Mouse (Mus musculus) fibroblast of lung, adult 2 months (primary cell): ENCODE measurements around the gene Mical3.
A peak's percentile ranks its signal among the peaks of the same experiment; 100 is the strongest.

Experiments
- DNase-seq: peaks from one replicate; pipeline ENCODE4 v3.0.0-alpha.2; 2011; ENCODE audit warnings: low read depth

The Mical3 gene

GRCm38 (mm10) chr6:121130773-121131172 lies at the start of gene Mical3:
Mical3 (minus strand) TSS chr6:121130999.
- no peak for DNase-seq

- no peak for DNase-seq
These were observed 49.0 kb upstream of the Mical3 start for GRCm38 (mm10) chr6:121179846-121180245.

DNA sequence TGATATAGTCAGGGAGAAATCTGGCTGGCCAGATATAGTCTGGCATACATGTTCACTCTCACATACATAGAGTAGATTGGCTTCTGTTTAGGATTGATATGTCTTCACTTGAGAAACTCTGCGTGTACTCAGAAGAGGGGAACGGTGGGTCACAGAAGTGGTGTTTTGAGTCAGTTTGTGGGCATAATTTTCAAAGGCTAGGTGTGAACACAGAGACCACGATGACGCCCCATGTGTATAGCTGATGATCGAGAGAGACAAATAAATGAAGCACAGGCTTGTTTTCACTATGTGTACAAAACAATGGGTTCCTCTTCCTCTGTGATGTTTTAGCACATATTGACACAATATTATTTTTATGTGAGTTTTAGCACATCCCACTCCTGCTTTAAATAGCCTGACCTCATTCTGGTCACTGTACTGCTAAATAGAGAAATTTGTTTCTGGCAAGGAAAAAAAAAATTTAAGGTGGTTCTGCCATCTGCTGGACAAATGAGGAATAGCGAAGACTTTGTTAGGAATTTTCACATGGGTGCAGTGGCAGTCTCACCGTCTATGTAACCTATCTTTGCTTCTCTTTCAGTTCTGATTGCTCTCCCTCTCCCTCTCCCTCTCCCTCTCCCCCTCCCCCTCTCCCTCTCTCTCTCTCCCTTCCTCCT lies 48.0 kb upstream of the Mical3 start:
- no peak for DNase-seq

GRCm38 (mm10) chr6:121177118-121177708 lies 46.4 kb upstream of the Mical3 start:
- DNase-seq: peak; percentile 57

DNA sequence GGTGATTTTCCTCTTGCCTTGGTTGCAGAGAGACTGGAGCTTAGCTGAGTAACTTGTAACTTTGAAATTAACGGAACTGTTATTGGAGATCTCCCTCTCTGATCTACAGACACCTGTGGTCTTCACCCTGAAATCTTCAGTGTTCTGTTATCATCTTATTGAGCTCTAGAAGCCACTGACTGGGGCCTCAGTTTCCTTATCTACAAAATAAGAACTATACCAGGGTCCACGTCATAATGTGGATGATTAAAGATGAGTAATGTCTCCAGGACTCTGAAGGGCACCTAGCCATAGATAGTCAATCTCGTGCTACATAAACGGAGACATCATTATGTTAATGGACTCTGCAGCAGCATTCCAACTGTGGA lies 45.9 kb upstream of the Mical3 start:
- DNase-seq: no peak

GRCm38 (mm10) chr6:121176011-121176730 lies 45.4 kb upstream of the Mical3 start:
- DNase-seq: no peak

GRCm38 (mm10) chr6:121174761-121175160 lies 44.0 kb upstream of the Mical3 start:
- DNase-seq: no peak

GRCm38 (mm10) chr6:121173471-121173870 lies 42.7 kb upstream of the Mical3 start:
- DNase-seq: no peak

DNA sequence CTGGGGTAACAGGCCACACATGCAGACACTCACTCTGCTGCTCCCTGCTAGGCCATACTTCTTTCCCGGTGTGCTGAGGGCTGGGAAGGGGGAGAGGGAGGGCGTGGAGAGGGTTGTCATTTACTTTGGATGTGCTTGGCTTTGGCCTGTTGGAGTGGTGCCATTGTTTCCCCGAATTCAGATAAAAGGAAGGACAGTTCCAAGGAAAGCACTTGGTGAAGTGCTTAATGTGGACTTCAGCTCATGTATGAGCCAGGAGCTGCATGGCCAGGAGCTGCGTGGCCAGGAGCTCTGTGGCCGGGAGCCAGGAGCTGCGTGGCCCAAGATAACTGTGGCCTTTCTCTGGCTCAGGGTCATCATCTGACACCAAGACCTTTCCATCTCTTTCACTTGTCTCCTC lies 40.3 kb upstream of the Mical3 start:
- DNase-seq: no peak

- DNase-seq: no peak
These were observed 36.7 kb upstream of the Mical3 start for GRCm38 (mm10) chr6:121167381-121167975.

GRCm38 (mm10) chr6:121166098-121166552 lies 35.3 kb upstream of the Mical3 start:
- no peak for DNase-seq

DNA sequence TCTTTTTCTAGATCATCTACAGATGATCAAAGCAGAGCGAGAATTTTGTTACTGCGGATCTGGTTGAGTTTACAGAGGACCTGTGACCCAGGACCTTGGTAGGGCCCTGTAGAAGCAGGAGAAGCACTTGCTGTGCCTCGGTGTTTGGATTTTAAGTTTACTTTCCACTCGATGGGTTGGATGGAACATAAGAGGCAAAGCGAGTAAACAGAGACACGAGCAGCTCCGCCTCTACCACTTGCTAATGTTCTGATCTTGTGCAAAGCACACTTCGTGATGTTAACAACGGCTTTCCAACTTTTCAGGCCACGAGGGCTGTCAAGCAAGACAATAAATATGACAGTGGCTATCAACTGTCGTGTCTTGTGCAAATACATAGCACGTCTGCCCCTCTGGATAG lies 31.8 kb upstream of the Mical3 start:
- no peak for DNase-seq

DNA sequence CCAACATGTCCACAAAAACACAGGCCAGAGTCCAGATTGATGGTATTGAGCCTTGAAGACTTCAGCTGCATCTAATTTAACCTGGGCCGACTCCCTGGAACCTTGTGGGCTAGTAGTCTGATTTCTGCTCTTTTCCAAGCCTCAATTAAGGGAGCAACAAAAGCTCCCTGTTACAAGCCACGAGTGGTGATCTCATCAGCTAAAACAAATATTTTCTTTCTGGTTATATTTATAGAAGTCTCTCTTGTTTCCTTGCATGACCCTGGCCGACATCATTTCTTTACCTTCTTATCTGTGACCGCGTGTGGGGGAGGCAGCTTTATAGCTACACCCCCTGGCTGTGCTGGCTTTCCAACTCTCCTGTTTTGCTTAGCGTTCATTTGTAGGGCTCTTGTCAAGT lies 29.3 kb upstream of the Mical3 start:
- DNase-seq: peak; percentile 71

- no peak for DNase-seq
These were observed 28.8 kb upstream of the Mical3 start for GRCm38 (mm10) chr6:121159616-121160015.

GRCm38 (mm10) chr6:121156030-121156429 lies 25.2 kb upstream of the Mical3 start:
- DNase-seq: no peak

DNA sequence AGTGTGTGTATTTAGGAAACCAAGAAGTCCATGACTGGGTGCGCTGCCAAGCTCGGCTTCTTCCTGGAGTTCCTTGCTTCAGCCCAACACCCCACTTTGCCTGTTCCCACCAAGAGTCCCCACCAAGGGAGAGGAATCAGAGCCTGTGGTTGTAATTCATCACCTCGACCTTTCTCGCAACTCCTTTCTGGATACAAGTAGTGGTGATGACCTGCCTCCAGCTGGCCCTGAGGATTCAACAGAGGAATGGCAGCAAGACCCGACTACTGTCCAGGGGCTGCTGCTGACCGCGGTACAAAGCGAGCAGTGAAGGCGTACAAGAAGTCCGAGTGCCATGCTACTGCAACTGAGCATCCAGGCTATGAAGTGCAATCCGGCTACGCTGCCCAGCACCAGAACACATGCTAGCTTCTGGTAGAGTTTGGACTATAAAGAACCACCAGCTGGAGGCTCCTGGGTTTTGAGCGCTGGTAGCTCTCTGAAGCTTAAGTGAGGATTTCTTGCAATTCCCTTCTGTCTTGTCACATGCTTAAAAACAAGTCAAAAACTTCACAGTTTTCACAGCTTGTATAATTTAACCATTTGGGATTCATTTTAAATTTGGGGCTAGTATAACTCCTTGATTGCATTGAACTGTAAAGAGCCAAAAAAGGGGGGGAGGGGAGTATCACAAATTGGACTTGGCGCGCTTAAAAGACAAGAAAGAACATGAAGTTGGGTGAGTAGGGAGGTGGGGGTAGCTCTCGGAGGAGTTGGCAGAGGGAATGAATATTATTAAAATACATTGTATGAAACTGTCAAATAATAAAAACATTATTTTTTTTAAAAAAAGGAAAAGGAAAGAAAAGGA lies 23.9 kb upstream of the Mical3 start:
- no peak for DNase-seq

DNA sequence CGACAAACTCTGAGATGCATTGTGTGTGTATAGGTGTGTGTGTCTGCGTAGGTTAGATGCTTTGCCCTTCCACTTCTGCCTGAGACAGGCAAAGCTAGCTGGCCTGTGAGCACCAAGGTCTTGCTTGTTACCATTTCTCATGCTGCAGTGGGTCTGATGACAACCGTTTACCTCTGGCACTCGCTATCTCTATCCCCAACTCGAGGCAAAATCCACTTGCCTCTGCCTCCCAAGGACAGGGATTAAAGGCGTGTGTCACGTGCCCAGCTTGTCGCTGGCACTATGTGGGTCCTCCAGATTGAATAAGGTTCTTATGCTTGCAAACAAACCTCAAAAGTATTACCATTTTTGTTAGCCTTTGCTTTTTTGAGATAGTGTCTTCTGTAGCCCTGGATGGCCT lies 22.4 kb upstream of the Mical3 start:
- DNase-seq: no peak

GRCm38 (mm10) chr6:121151732-121152131 lies 20.9 kb upstream of the Mical3 start:
- DNase-seq: no peak

GRCm38 (mm10) chr6:121150126-121150525 lies 19.3 kb upstream of the Mical3 start:
- DNase-seq: no peak

DNA sequence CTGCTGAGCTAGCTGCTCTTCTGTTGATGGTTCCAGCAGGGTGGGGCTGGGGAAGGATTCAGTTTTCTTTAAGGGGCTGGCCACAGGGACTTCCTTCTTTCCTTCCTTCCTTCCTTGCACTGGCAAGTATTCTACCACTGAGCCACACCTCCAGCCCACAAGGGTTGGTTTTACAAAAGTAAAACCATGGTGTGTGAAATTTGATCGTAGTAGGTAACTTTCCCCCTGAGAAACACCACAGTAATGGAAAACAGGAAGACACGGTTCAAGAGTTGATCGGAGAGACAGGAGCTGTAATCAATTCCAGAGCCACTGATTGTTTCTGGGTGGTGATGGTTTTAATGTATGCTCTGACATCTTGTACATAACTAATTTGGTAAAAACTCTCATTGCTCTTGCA lies 18.6 kb upstream of the Mical3 start:
- no peak for DNase-seq

GRCm38 (mm10) chr6:121148360-121148759 lies 17.6 kb upstream of the Mical3 start:
- DNase-seq: no peak

- DNase-seq: no peak
These were observed 16.0 kb upstream of the Mical3 start for GRCm38 (mm10) chr6:121146798-121147197.
